Mouse (Mus musculus) urinary bladder, postnatal 36 days (tissue): Measurements from ENCODE around the gene Hist1h2ab.
A peak's percentile ranks its signal among the peaks of the same experiment; 100 is the strongest.

ENCODE experiments used
- DNase-seq, 2 experiments: peaks; one replicate each; pipeline ENCODE4 v3.0.0; 2022; ENCODE audit warnings: low spot score in 2 of 2, mixed read lengths in 1 of 2

Gene Hist1h2ab

GRCm38 (mm10) chr13:23738041-23738440 lies 12.9 kb upstream of the Hist1h2ab start:
- DNase-seq, result no peak

DNA sequence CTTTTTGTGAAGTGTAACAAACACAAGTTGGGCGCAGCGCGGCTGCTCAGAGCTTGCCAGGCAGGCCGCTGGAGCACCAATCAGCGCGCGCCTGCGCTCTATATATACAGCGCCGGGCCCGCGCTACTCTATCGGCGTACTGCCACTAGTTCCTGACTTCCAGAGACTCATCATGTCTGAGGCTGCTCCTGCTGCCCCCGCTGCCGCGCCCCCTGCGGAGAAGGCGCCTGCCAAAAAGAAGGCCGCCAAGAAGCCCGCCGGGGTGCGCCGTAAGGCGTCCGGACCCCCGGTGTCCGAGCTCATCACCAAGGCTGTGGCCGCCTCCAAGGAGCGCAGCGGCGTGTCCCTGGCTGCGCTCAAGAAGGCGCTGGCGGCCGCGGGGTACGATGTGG lies 12.3 kb upstream of the Hist1h2ab start, which contains the start of gene Hist1h1c:
Gene Hist1h1c, plus strand, starts transcription at position 132 of the 392 bp plus-strand sequence.
- peak; percentile 86 to 93 for DNase-seq

DNA sequence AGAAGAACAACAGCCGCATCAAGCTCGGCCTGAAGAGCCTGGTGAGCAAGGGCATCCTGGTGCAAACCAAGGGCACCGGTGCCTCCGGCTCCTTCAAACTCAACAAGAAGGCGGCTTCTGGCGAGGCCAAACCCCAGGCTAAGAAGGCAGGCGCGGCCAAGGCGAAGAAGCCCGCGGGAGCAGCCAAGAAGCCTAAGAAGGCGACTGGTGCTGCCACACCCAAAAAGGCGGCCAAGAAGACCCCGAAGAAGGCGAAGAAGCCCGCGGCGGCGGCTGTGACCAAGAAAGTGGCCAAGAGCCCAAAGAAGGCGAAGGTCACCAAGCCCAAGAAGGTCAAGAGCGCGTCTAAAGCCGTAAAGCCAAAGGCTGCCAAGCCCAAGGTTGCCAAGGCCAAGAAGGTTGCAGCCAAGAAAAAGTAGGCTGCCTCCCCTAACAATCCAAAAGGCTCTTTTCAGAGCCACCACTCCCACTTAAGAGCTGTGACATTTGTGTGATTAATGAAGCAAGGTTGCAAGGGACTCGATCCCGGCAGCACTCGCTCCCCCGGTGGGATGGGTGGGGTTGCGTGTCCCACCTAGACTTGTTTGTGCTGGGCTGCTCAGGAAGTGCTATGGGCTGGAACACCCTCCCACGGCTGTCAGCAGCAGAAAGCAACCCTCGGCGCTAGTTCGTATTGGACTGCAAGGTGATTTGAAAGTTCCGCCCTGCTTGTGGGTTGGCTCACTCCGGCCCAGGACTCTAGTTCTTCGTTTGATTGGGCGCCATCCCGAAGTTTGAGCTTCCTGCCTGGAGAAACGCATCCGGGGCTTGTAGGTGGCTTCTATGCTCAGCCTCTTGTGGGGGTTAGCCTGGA lies 11.6 kb upstream of the Hist1h2ab start:
- peak; percentile 86 to 94 for DNase-seq

DNA sequence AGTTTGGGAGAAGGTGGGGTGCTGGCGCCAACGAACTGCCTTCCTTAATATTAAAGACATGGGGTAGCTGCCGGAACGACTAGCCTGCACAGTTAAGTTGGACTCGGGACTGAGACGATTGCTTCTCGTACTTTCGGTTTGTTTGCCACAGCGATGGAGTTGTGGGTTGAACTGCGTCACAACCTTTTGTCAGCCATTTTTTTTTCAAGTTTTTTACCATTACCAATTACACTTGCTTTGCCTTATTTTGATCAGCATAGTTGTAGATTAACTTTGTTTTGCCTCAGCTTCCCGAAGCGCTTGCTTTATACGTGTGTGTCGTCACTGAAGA lies 11.0 kb upstream of the Hist1h2ab start:
- DNase-seq, result no peak

DNA sequence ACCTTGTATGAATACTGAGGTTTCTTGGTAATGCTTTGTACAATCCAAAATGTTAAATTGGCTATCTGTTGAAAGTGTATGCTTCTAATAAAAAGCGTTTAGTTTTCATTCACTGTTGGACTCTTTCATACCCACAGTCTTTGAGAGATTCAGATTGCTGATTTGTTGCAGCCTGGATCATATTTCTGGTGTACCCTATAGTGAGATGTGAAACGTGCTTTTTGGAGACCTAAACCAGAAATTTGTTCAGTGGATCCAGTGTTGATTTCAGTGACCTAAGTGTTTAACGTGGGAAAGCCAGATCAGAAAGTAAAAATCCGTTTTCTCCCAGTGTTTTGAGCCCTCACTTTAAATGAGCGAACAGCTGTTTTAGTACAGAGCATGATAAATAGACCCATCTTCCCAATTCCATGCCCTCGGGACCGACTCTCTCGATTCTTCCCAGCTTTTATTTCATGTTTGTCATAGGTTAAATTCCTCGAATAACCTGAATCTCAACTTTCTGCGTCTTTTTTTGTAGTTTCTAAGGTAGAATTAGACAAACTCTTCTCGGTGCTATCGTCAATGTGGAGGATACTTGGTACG lies 10.6 kb upstream of the Hist1h2ab start:
- DNase-seq, result no peak

GRCm38 (mm10) chr13:23740910-23741309 lies 10.0 kb upstream of the Hist1h2ab start:
- DNase-seq, result no peak

GRCm38 (mm10) chr13:23742007-23742406 lies 8.9 kb upstream of the Hist1h2ab start:
- DNase-seq, result no peak

GRCm38 (mm10) chr13:23743215-23743614 lies 7.7 kb upstream of the Hist1h2ab start:
- no peak for DNase-seq

GRCm38 (mm10) chr13:23743963-23744362 lies 7.0 kb upstream of the Hist1h2ab start:
- DNase-seq, result no peak

DNA sequence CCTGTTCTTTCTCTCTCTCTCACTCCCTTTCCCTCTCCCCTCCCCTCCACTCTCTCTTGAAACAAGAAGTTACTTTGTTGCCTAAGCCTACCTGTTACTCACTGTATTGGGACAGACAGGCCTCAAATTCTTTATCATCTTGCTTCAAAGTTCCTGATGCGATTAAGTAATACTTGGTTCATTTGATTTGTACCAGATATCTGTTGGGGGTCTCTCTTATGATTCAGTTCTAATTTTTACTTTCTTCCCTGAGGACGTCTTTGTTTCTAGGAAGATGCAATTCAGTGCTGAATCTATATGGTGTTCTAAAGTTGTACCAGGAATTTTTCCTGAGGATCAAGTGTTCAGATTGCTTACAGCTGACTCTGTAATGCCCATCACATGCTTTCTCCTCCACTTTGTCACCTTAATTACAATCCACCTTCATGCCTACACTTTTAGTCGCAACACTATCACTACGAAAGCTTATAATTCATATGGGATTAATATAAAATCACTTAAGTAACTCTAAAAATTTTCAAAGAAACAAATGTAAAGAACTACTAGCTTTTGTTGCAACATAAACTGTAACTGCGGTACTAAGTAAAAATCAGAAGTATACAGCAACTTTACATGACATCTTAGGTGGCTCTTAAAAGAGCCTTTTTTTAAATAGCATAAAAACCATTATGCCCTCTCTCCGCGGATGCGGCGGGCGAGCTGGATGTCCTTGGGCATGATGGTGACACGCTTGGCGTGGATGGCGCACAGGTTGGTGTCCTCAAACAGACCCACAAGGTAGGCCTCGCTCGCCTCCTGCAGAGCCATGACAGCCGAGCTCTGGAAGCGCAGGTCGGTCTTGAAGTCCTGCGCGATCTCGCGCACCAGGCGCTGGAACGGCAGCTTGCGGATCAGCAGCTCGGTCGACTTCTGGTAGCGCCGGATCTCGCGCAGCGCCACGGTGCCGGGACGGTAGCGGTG lies 6.2 kb upstream of the Hist1h2ab start:
- DNase-seq, result no peak

DNA sequence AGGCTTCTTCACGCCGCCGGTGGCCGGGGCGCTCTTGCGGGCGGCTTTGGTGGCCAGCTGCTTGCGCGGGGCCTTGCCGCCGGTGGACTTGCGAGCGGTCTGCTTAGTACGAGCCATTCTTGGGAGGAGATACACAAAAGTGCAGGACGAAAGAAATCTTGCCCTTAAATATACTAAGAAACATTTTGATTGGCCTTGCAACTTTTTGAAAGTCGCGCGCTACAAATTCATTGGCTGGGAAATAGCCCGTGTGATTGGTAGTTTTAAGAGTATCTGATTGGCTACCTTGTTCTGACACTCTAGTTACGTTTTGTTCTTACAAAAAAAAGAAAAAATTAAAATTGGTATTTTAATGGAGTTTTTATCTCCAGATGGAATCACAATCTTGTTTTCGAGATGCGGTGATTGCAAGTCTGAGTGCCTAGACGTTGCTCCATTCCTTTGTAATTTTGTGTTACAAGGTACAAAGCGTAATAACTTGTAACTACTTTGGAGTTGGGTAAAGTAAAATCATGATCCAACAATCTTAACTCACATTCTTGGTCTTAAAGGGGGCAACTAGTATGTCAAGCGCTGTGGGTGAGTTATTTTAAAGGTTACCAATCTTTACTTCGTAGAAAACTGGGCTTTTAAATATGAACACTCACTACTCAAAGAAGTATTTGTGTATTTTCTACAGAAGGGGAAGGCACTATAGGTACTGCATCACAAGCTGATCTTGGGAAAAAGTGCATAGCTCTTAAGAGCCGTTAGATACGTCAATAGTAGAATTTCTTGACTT lies 5.4 kb upstream of the Hist1h2ab start, which contains the start of gene Hist1h3c:
Gene Hist1h3c, minus strand, starts transcription at position 222 of the 781 bp plus-strand sequence.
- peak; percentile 72 to 82 for DNase-seq

GRCm38 (mm10) chr13:23746201-23747080 lies 4.5 kb upstream of the Hist1h2ab start, which contains the start of gene Hist1h2bb:
Gene Hist1h2bb, plus strand, starts transcription at chr13:23746734.
- DNase-seq, result peak; percentile 61 to 65

- DNase-seq, result no peak
These were observed 3.6 kb upstream of the Hist1h2ab start for GRCm38 (mm10) chr13:23747081-23747891.

GRCm38 (mm10) chr13:23747892-23748288 lies 3.0 kb upstream of the Hist1h2ab start:
- DNase-seq, result no peak

GRCm38 (mm10) chr13:23749563-23750121 lies 1.3 kb upstream of the Hist1h2ab start:
- DNase-seq, result no peak

DNA sequence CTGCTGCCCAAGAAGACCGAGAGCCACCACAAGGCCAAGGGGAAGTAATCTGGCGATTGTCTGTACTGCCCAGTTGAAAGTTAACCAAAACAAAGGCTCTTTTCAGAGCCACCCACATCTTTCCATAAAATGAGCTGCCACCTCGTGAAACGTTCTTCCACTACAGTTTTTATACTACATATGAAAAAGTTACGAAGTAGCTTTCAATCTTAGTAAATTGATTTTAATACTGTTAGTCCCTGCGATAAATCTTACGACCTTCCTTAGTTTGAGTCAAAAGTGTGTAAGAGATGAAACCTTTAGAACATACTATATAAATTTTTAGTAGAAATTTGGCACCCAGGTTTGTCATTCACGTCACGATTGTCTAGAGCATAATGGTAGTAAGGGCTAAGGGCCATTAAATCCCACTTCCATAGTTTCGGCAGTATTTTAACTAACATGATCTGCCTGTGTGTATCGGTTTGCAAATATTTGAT lies 591 bp downstream of the Hist1h2ab start:
- DNase-seq, result no peak

DNA sequence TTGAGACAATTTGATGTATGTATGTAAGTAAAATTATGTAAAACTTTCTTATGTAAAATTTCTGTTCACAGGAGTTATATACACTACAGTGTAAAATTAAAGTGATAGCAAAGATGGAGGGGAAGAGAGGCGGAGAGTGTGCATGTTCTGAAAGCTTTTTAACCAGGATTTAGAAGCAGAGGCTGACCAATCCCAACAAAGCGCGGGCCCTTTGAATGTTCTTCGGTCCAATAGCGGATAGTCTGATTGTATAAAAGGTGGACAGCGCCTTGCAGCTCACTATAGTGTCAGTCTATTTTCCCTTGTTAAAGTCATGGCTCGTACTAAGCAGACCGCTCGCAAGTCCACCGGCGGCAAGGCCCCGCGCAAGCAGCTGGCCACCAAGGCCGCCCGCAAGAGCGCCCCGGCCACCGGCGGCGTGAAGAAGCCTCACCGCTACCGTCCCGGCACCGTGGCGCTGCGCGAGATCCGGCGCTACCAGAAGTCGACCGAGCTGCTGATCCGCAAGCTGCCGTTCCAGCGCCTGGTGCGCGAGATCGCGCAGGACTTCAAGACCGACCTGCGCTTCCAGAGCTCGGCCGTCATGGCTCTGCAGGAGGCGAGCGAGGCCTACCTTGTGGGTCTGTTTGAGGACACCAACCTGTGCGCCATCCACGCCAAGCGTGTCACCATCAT lies 1.3 kb downstream of the Hist1h2ab start, which contains the start of gene Hist1h3b:
Gene Hist1h3b, plus strand, starts transcription at position 201 of the 675 bp plus-strand sequence.
- peak; percentile 80 to 84 for DNase-seq

GRCm38 (mm10) chr13:23752742-23753172 lies 1.8 kb downstream of the Hist1h2ab start:
- DNase-seq, result no peak
